ENCODE assay signal across 9 mouse cellular contexts in genomic region chr10:80843087-80843930, GRCm38 (mm10). TPM values are rescaled to one million over a fixed set of nuclear protein-coding genes. Genes with fewer than 3 reads are reported as not detected.
A peak's percentile ranks its signal among the peaks of the same experiment; 100 is the strongest.
DNase-seq lines count a peak whose midpoint lies in the region; ATAC-seq and TF ChIP-seq lines count a peak whose summit lies in the region.
"Had no signal": no experiment of that assay in that cellular context is flagged by ENCODE, and none has a peak within 500 bp of the region (broad histone marks: within the 10 kb centered on the region; RNA-seq: fewer than 3 reads in every experiment).

No protein-coding gene starts in this region.

- no peak for TF ChIP-seq POLR2A in heart, adult 2 months (IDR thresholded peaks at IDR 0.05; ENCODE audit: insufficient read depth, low read depth, low read length)
- TF ChIP-seq POLR2A in ES-Bruce4 (IDR thresholded peaks at IDR 0.05; ENCODE audit: insufficient read depth, low read length) = no peak

- H3K27me3 ChIP-seq in heart, adult 2 months (ENCODE audit: control insufficient read depth, insufficient read depth, low read length) = no peaks in the 10 kb centered on the region
- H3K27me3 ChIP-seq in ES-Bruce4 (ENCODE audit: control insufficient read depth, insufficient read depth, low read length, poor library complexity, severe bottlenecking) = no peaks in the 10 kb centered on the region
- H3K27me3 ChIP-seq in forebrain, postnatal 0 days (ENCODE audit: insufficient read depth, low read length) = no peaks in the 10 kb centered on the region
- H3K27me3 ChIP-seq in liver, postnatal 0 days (ENCODE audit: insufficient read depth, low read length) = peaks cover 47% of the 10 kb centered on the region

- no peaks in the 10 kb centered on the region for H3K9me3 ChIP-seq in ES-Bruce4 (replicated peaks; ENCODE audit: control insufficient read depth, insufficient read depth, low read length, poor library complexity, severe bottlenecking)
- no peaks in the 10 kb centered on the region for H3K9me3 ChIP-seq in forebrain, postnatal 0 days (ENCODE audit: low read length)
- no peaks in the 10 kb centered on the region for H3K9me3 ChIP-seq in liver, postnatal 0 days (ENCODE audit: low read length)

- no peaks in the 10 kb centered on the region for H3K4me1 ChIP-seq in heart, adult 2 months (ENCODE audit: control insufficient read depth, insufficient read depth, low read length)
- peaks cover 3% of the 10 kb centered on the region for H3K4me1 ChIP-seq in ES-Bruce4 (ENCODE audit: control insufficient read depth, insufficient read depth, low read length)
- H3K4me1 ChIP-seq in forebrain, postnatal 0 days (ENCODE audit: insufficient read depth) = 0 out of 2 replicates have a peak, but pooled peaks cover 3% of the 10 kb centered on the region
- peaks cover 7% of the 10 kb centered on the region for H3K4me1 ChIP-seq in liver, postnatal 0 days (ENCODE audit: insufficient read depth)

- H3K9ac ChIP-seq in heart, adult 2 months (ENCODE audit: low read depth, low read length) = peak overlapping the region; percentile 42
- H3K9ac ChIP-seq in ES-Bruce4 (ENCODE audit: low read depth, poor library complexity, severe bottlenecking) = peak overlapping the region; percentile 63
- H3K9ac ChIP-seq in forebrain, postnatal 0 days = peak overlapping the region; percentile 64
- no peak overlapping the region for H3K9ac ChIP-seq in liver, postnatal 0 days (replicated peaks)

- peak overlapping the region; percentile 74 for H3K4me2 ChIP-seq in forebrain, postnatal 0 days (ENCODE audit: low read depth)
- peak overlapping the region; percentile 55 for H3K4me2 ChIP-seq in liver, postnatal 0 days (ENCODE audit: low read depth, low read length)

- no peak for TF ChIP-seq EP300 in heart, adult 2 months (IDR thresholded peaks at IDR 0.05; ENCODE audit: insufficient read depth, low read depth, low read length)
- TF ChIP-seq EP300 in ES-Bruce4 (IDR thresholded peaks at IDR 0.05; ENCODE audit: insufficient read depth, low read depth, low read length) = no peak
- TF ChIP-seq EP300 in liver, postnatal 0 days (IDR thresholded peaks at IDR 0.05; ENCODE audit: low read depth) = no peak

- DNase-seq in heart, adult 2 months = no peak
- no peak for DNase-seq in heart, postnatal 36 days
- no peak for DNase-seq in forebrain, postnatal 0 days
- DNase-seq in liver, postnatal 0 days = no peak
- no peak for DNase-seq in left cerebral cortex, adult 11 months (ENCODE audit: low spot score)
- DNase-seq: lung, postnatal 14 days had no signal

- ATAC-seq in forebrain, postnatal 0 days = peak; percentile 53
- ATAC-seq in liver, postnatal 0 days = no peak
- ATAC-seq in CD4-positive, CD25-positive, alpha-beta regulatory T cell, adult 4 months = no peak
- ATAC-seq in granulocyte monocyte progenitor cell, adult 5-6 weeks (replicated peaks; ENCODE audit: poor library complexity, severe bottlenecking) = no peak

- WGBS in heart, adult 2 months = 12% methylated on average over 31 of the region's 32 CpGs
- 8% methylated on average over 28 of the region's 32 CpGs for WGBS in forebrain, postnatal 0 days
- WGBS in liver, postnatal 0 days (ENCODE audit: insufficient replicate concordance) = 16% methylated on average over 30 of the region's 32 CpGs

- TF ChIP-seq CTCF in heart, adult 2 months (IDR thresholded peaks at IDR 0.05) = no peak
- TF ChIP-seq CTCF in ES-Bruce4 (IDR thresholded peaks at IDR 0.05; ENCODE audit: low read depth, low read length) = no peak
- no peak for TF ChIP-seq CTCF in forebrain, postnatal 0 days (IDR thresholded peaks at IDR 0.05; ENCODE audit: low read depth)
- TF ChIP-seq CTCF in liver, postnatal 0 days (IDR thresholded peaks at IDR 0.05; ENCODE audit: low read depth) = no peak

- intact Hi-C loops in heart, adult 2 months (cut with DNase I) = no loop called here
- intact Hi-C loops in heart, postnatal 36 days (cut with DNase I) = no loop called here

- H3K79me2 ChIP-seq in heart, adult 2 months (replicated peaks; ENCODE audit: control insufficient read depth, insufficient read depth, low read length) = no peaks in the 10 kb centered on the region

- H3K4me3 ChIP-seq in heart, adult 2 months = peak overlapping the region; percentile 35
- peak overlapping the region; percentile 52 for H3K4me3 ChIP-seq in ES-Bruce4 (ENCODE audit: low read depth, low read length)
- peak overlapping the region; percentile 67 for H3K4me3 ChIP-seq in forebrain, postnatal 0 days (ENCODE audit: low read depth, low read length)
- peak overlapping the region; percentile 15; the same call in 1 of the 2 replicates for H3K4me3 ChIP-seq in liver, postnatal 0 days (ENCODE audit: low read depth, low read length)

- no peak overlapping the region for H3K27ac ChIP-seq in heart, adult 2 months
- no peak overlapping the region for H3K27ac ChIP-seq in ES-Bruce4 (ENCODE audit: insufficient read depth, low read length)
- no peak overlapping the region for H3K27ac ChIP-seq in forebrain, postnatal 0 days (ENCODE audit: low read depth, low read length)
- H3K27ac ChIP-seq in liver, postnatal 0 days (ENCODE audit: low read depth) = no peak overlapping the region

- no peaks in the 10 kb centered on the region for H3K36me3 ChIP-seq in heart, adult 2 months (ENCODE audit: control insufficient read depth, insufficient read depth, low read length)
- H3K36me3 ChIP-seq in ES-Bruce4 (ENCODE audit: control insufficient read depth, insufficient read depth, low read length, poor library complexity, severe bottlenecking) = no peaks in the 10 kb centered on the region
- H3K36me3 ChIP-seq in forebrain, postnatal 0 days (ENCODE audit: insufficient read depth) = no peaks in the 10 kb centered on the region
- no peaks in the 10 kb centered on the region for H3K36me3 ChIP-seq in liver, postnatal 0 days (replicated peaks; ENCODE audit: insufficient read depth, low read length)

RNA-seq across cellular contexts. Expression of gene Lingo3, which starts 0.5 kb away (rescaled TPM):
- total RNA-seq in heart, adult 2 months (2021) = 10 to 100 TPM; 10.7 to 15.8 TPM
- 12.0 and 15.1 TPM in 2 replicates for polyA plus RNA-seq in heart, adult 2 months (2012; rRNA removed)
- total RNA-seq in heart, postnatal 36 days (2021) = 1 to 10 TPM; 6.4 to 8.9 TPM
- polyA plus RNA-seq in ES-Bruce4 (2011; ENCODE audit: insufficient read depth, insufficient read length, low read depth, missing spikeins) = 1.2 and 2.4 TPM in 2 replicates
- total RNA-seq in forebrain, postnatal 0 days (2014; rRNA removed) = 23.3 and 23.7 TPM in 2 replicates
- 18.5 and 20.3 TPM in 2 replicates for polyA plus RNA-seq in forebrain, postnatal 0 days (2015; fragmentation: Nextera tagmentation; extraction: Ambion mirVana)
- polyA plus RNA-seq in liver, postnatal 0 days (2015; fragmentation: Nextera tagmentation; extraction: Ambion mirVana) = not detected in 2 replicates
- not detected for polyA plus RNA-seq in CD4-positive, CD25-positive, alpha-beta regulatory T cell, adult 4 months (2017; shearing (Covaris generic))
- total RNA-seq in granulocyte monocyte progenitor cell, adult 5-6 weeks (2014; fragmentation: Nextera tagmentation) = 0.21 TPM in 1 of 2 replicates, not detected in the other
- 0.15 TPM in 1 of 2 replicates, not detected in the other for total RNA-seq in granulocyte monocyte progenitor cell, adult 5-6 weeks (2017)

RNA-seq across cellular contexts. Expression of gene Lsm7, which starts 11.7 kb away (rescaled TPM):
- total RNA-seq in heart, adult 2 months (2021) = 10 to 100 TPM; 19.4 to 23.2 TPM
- polyA plus RNA-seq in heart, adult 2 months (2012; rRNA removed) = 74.9 and 79.9 TPM in 2 replicates
- 10 to 100 TPM; 19.6 to 25.4 TPM for total RNA-seq in heart, postnatal 36 days (2021)
- polyA plus RNA-seq in ES-Bruce4 (2011; ENCODE audit: insufficient read depth, insufficient read length, low read depth, missing spikeins) = 105 and 135 TPM in 2 replicates
- 158 and 292 TPM in 2 replicates for total RNA-seq in forebrain, postnatal 0 days (2014; rRNA removed)
- polyA plus RNA-seq in forebrain, postnatal 0 days (2015; fragmentation: Nextera tagmentation; extraction: Ambion mirVana) = 306 and 392 TPM in 2 replicates
- polyA plus RNA-seq in liver, postnatal 0 days (2015; fragmentation: Nextera tagmentation; extraction: Ambion mirVana) = 104 and 108 TPM in 2 replicates
- polyA plus RNA-seq in CD4-positive, CD25-positive, alpha-beta regulatory T cell, adult 4 months (2017; shearing (Covaris generic)) = 100 to 1,000 TPM; 198 to 233 TPM
- total RNA-seq in granulocyte monocyte progenitor cell, adult 5-6 weeks (2014; fragmentation: Nextera tagmentation) = 207 and 210 TPM in 2 replicates
- 378 and 439 TPM in 2 replicates for total RNA-seq in granulocyte monocyte progenitor cell, adult 5-6 weeks (2017)

RNA-seq across cellular contexts. Expression of gene Sppl2b, which starts 11.8 kb away (rescaled TPM):
- total RNA-seq in heart, adult 2 months (2021) = 10 to 100 TPM; 15.4 to 16.8 TPM
- 51.4 and 74.2 TPM in 2 replicates for polyA plus RNA-seq in heart, adult 2 months (2012; rRNA removed)
- 10 to 100 TPM; 15.6 to 19.1 TPM for total RNA-seq in heart, postnatal 36 days (2021)
- 5.9 and 7.6 TPM in 2 replicates for polyA plus RNA-seq in ES-Bruce4 (2011; ENCODE audit: insufficient read depth, insufficient read length, low read depth, missing spikeins)
- total RNA-seq in forebrain, postnatal 0 days (2014; rRNA removed) = 79.2 and 90.3 TPM in 2 replicates
- polyA plus RNA-seq in forebrain, postnatal 0 days (2015; fragmentation: Nextera tagmentation; extraction: Ambion mirVana) = 64.6 and 74.4 TPM in 2 replicates
- polyA plus RNA-seq in liver, postnatal 0 days (2015; fragmentation: Nextera tagmentation; extraction: Ambion mirVana) = 27.6 and 27.7 TPM in 2 replicates
- polyA plus RNA-seq in CD4-positive, CD25-positive, alpha-beta regulatory T cell, adult 4 months (2017; shearing (Covaris generic)) = 10 to 100 TPM; 12.2 to 22.2 TPM
- total RNA-seq in granulocyte monocyte progenitor cell, adult 5-6 weeks (2014; fragmentation: Nextera tagmentation) = 15.2 and 20.9 TPM in 2 replicates
- total RNA-seq in granulocyte monocyte progenitor cell, adult 5-6 weeks (2017) = 12.2 and 14.1 TPM in 2 replicates

RNA-seq across cellular contexts. Expression of gene Oaz1, which starts 16.9 kb away (rescaled TPM):
- total RNA-seq in heart, adult 2 months (2021) = 100 to 1,000 TPM; 850 to 914 TPM
- 1,001 and 1,201 TPM in 2 replicates for polyA plus RNA-seq in heart, adult 2 months (2012; rRNA removed)
- 100 to 1,000 TPM; 850 to 884 TPM for total RNA-seq in heart, postnatal 36 days (2021)
- 471 and 498 TPM in 2 replicates for polyA plus RNA-seq in ES-Bruce4 (2011; ENCODE audit: insufficient read depth, insufficient read length, low read depth, missing spikeins)
- 1,019 and 1,040 TPM in 2 replicates for total RNA-seq in forebrain, postnatal 0 days (2014; rRNA removed)
- polyA plus RNA-seq in forebrain, postnatal 0 days (2015; fragmentation: Nextera tagmentation; extraction: Ambion mirVana) = 1,146 and 1,244 TPM in 2 replicates
- polyA plus RNA-seq in liver, postnatal 0 days (2015; fragmentation: Nextera tagmentation; extraction: Ambion mirVana) = 1,017 and 1,029 TPM in 2 replicates
- 1,000 to 10,000 TPM; 1,727 to 2,219 TPM for polyA plus RNA-seq in CD4-positive, CD25-positive, alpha-beta regulatory T cell, adult 4 months (2017; shearing (Covaris generic))
- total RNA-seq in granulocyte monocyte progenitor cell, adult 5-6 weeks (2014; fragmentation: Nextera tagmentation) = 1,332 and 1,363 TPM in 2 replicates
- 324 and 374 TPM in 2 replicates for total RNA-seq in granulocyte monocyte progenitor cell, adult 5-6 weeks (2017)

RNA-seq across cellular contexts. Expression of gene Tmprss9, which starts 28.3 kb away (rescaled TPM):
- total RNA-seq in heart, adult 2 months (2021) = not detected
- polyA plus RNA-seq in heart, adult 2 months (2012; rRNA removed) = 0.02 TPM in 1 of 2 replicates, not detected in the other
- total RNA-seq in heart, postnatal 36 days (2021) = not detected
- 0.22 TPM in 1 of 2 replicates, not detected in the other for polyA plus RNA-seq in ES-Bruce4 (2011; ENCODE audit: insufficient read depth, insufficient read length, low read depth, missing spikeins)
- total RNA-seq in forebrain, postnatal 0 days (2014; rRNA removed) = 0.08 and 0.33 TPM in 2 replicates
- polyA plus RNA-seq in forebrain, postnatal 0 days (2015; fragmentation: Nextera tagmentation; extraction: Ambion mirVana) = 0.18 and 0.22 TPM in 2 replicates
- polyA plus RNA-seq in liver, postnatal 0 days (2015; fragmentation: Nextera tagmentation; extraction: Ambion mirVana) = 0.12 TPM in 2 replicates
- polyA plus RNA-seq in CD4-positive, CD25-positive, alpha-beta regulatory T cell, adult 4 months (2017; shearing (Covaris generic)) = not detected
- not detected in 2 replicates for total RNA-seq in granulocyte monocyte progenitor cell, adult 5-6 weeks (2014; fragmentation: Nextera tagmentation)
- not detected in 2 replicates for total RNA-seq in granulocyte monocyte progenitor cell, adult 5-6 weeks (2017)

Comparison
In these comparisons a context has a peak if more than half of its experiments do, and no peak if none do; other contexts are left out.
1. H3K4me3 ChIP-seq: peak in every context shown above with its lines; median percentile 67 in forebrain, postnatal 0 days; 52 in ES-Bruce4; 35 in heart, adult 2 months; 15 in liver, postnatal 0 days.